Mouse (Mus musculus) MEL (cell line): Measurements from ENCODE around the gene Kcng4. TPM values are rescaled to one million over a fixed set of nuclear protein-coding genes. Genes with fewer than 3 reads are reported as not detected.
A peak's percentile ranks its signal among the peaks of the same experiment; 100 is the strongest.

Source experiments
- DNase-seq: peaks from one replicate; pipeline ENCODE4 v3.0.0; 2011; ENCODE audit warnings: low read depth, low spot score
- H3K27ac ChIP-seq: 2 replicates; pipeline ENCODE4 v1.5.1; 2012; ENCODE audit warnings: low read depth, mild to moderate bottlenecking, control low read depth, low read length, moderate library complexity; ENCODE audit not compliant: control insufficient read depth
- H3K27me3 ChIP-seq, 2 experiments: fragments of 150-350 bp in 1 of 2; sonication (generic) in 1 of 2; 2 replicates each; pipeline ENCODE4 v1.6.1; 2012; ENCODE audit warnings: low read length in 2 of 2, mild to moderate bottlenecking in 2 of 2, improper control_type of control experiment in 1 of 2, moderate library complexity in 1 of 2; ENCODE audit not compliant: insufficient read depth in 2 of 2, control insufficient read depth in 1 of 2
- H3K36me3 ChIP-seq, 2 experiments: 2 replicates each; pipeline ENCODE4 v1.6.1; 2012 to 2014; ENCODE audit warnings: low read length in 2 of 2, improper control_type of control experiment in 1 of 2, inconsistent platforms in 1 of 2, mild to moderate bottlenecking in 1 of 2; ENCODE audit not compliant: insufficient read depth in 2 of 2, control insufficient read depth in 1 of 2
- H3K4me1 ChIP-seq, 2 experiments: fragments of 150-350 bp in 1 of 2; sonication (generic) in 1 of 2; 2 replicates each; pipeline ENCODE4 v1.6.1; 2012; ENCODE audit warnings: low read length in 2 of 2, improper control_type of control experiment in 1 of 2, mild to moderate bottlenecking in 1 of 2; ENCODE audit not compliant: insufficient read depth in 2 of 2, control insufficient read depth in 1 of 2
- H3K4me3 ChIP-seq, 2 experiments: fragments of 150-350 bp in 1 of 2; sonication (generic) in 1 of 2; 2 replicates each; pipeline ENCODE4 v1.5.1; 2012; ENCODE audit warnings: low read depth in 2 of 2, low read length in 2 of 2, mild to moderate bottlenecking in 2 of 2, moderate library complexity in 2 of 2, control low read depth in 1 of 2, improper control_type of control experiment in 1 of 2; ENCODE audit not compliant: control insufficient read depth in 1 of 2, insufficient read depth in 1 of 2
- H3K79me2 ChIP-seq: 2 replicates; pipeline ENCODE4 v1.6.1; 2012; ENCODE audit warnings: mild to moderate bottlenecking, low read length, moderate library complexity; ENCODE audit not compliant: control insufficient read depth, poor library complexity, insufficient read depth
- H3K9ac ChIP-seq: 2 replicates; pipeline ENCODE4 v1.6.1; 2012; ENCODE audit warnings: low read depth, mild to moderate bottlenecking, control low read depth, low read length, moderate library complexity; ENCODE audit not compliant: control insufficient read depth, poor library complexity, severe bottlenecking
- H3K9me3 ChIP-seq: fragments of 150-350 bp; sonication (generic); replicated peaks from 2 replicates; pipeline ENCODE4 v1.6.1; 2012; ENCODE audit warnings: mild to moderate bottlenecking, low read length, improper control_type of control experiment, moderate library complexity; ENCODE audit not compliant: insufficient read depth
- BHLHE40 ChIP-seq: IDR thresholded peaks from 2 replicates; pipeline ENCODE4 v1.6.1; 2012; ENCODE audit warnings: low read depth, mild to moderate bottlenecking, inconsistent platforms, low read length, improper control_type of control experiment, borderline replicate concordance
- CHD1 ChIP-seq: IDR thresholded peaks from 2 replicates; pipeline ENCODE4 v1.6.1; 2012; ENCODE audit warnings: low read depth, mild to moderate bottlenecking, inconsistent platforms, low read length, improper control_type of control experiment
- E2F4 ChIP-seq: IDR thresholded peaks from 2 replicates; pipeline ENCODE4 v1.6.1; 2011; ENCODE audit warnings: low read depth, low read length, improper control_type of control experiment, borderline replicate concordance
- EP300 ChIP-seq, 2 experiments: IDR thresholded peaks; 2 replicates each; pipeline ENCODE4 v1.6.1; 2011; ENCODE audit warnings: improper control_type of control experiment in 2 of 2, low read length in 2 of 2, low read depth in 1 of 2, mild to moderate bottlenecking in 1 of 2
- ETS1 ChIP-seq: IDR thresholded peaks from 2 replicates; pipeline ENCODE4 v1.6.1; 2012; ENCODE audit warnings: low read depth, mild to moderate bottlenecking, inconsistent platforms, low read length, improper control_type of control experiment, moderate library complexity
- GATA1 ChIP-seq: IDR thresholded peaks from 2 replicates; pipeline ENCODE4 v1.6.1; 2011; ENCODE audit warnings: low read depth, low read length, improper control_type of control experiment
- KAT2A ChIP-seq: conservative IDR thresholded peaks from 2 replicates; pipeline ENCODE4 v1.6.1; 2012; ENCODE audit warnings: low read depth, low read length, improper control_type of control experiment, inconsistent platforms
- MAFK ChIP-seq: IDR thresholded peaks from 2 replicates; pipeline ENCODE4 v1.6.1; 2011; ENCODE audit warnings: low read depth, mild to moderate bottlenecking, low read length, improper control_type of control experiment, borderline replicate concordance
- MYC ChIP-seq: IDR thresholded peaks from 2 replicates; pipeline ENCODE4 v1.6.1; 2011; ENCODE audit warnings: low read depth, mild to moderate bottlenecking, low read length, improper control_type of control experiment, moderate library complexity
- NELFE ChIP-seq: IDR thresholded peaks from 2 replicates; pipeline ENCODE4 v1.6.1; 2011; ENCODE audit warnings: low read depth, low read length, improper control_type of control experiment
- NRF1 ChIP-seq: IDR thresholded peaks from 2 replicates; pipeline ENCODE4 v1.6.1; 2014; ENCODE audit warnings: low read depth, mild to moderate bottlenecking, inconsistent platforms, low read length, improper control_type of control experiment, moderate library complexity; ENCODE audit not compliant: poor library complexity, insufficient read depth, severe bottlenecking
- RAD21 ChIP-seq: IDR thresholded peaks from 2 replicates; pipeline ENCODE4 v1.6.1; 2011; ENCODE audit warnings: mild to moderate bottlenecking, low read depth, low read length, improper control_type of control experiment
- SIN3A ChIP-seq: IDR thresholded peaks from 2 replicates; pipeline ENCODE4 v1.6.1; 2012; ENCODE audit warnings: low read length, improper control_type of control experiment, inconsistent platforms
- UBTF ChIP-seq: IDR thresholded peaks from 2 replicates; pipeline ENCODE4 v1.6.1; 2012; ENCODE audit warnings: low read depth, mild to moderate bottlenecking, inconsistent platforms, low read length, improper control_type of control experiment, moderate library complexity, borderline replicate concordance; ENCODE audit not compliant: insufficient read depth
- USF1 ChIP-seq: IDR thresholded peaks from 2 replicates; pipeline ENCODE4 v1.6.1; 2014; ENCODE audit warnings: low read depth, mild to moderate bottlenecking, inconsistent platforms, low read length, improper control_type of control experiment, moderate library complexity
- USF2 ChIP-seq, 2 experiments: IDR thresholded peaks; 2 replicates each; pipeline ENCODE4 v1.6.1; 2011 to 2012; ENCODE audit warnings: improper control_type of control experiment in 2 of 2, low read length in 2 of 2, borderline replicate concordance in 1 of 2, inconsistent platforms in 1 of 2, low read depth in 1 of 2, mild to moderate bottlenecking in 1 of 2; ENCODE audit not compliant: insufficient read depth in 1 of 2
- ZC3H11A ChIP-seq: IDR thresholded peaks from 2 replicates; pipeline ENCODE4 v1.6.1; 2012; ENCODE audit warnings: low read depth, mild to moderate bottlenecking, inconsistent platforms, low read length, improper control_type of control experiment
- ZKSCAN1 ChIP-seq: IDR thresholded peaks from 2 replicates; pipeline ENCODE4 v1.6.1; 2012; ENCODE audit warnings: low read depth, mild to moderate bottlenecking, inconsistent platforms, low read length, improper control_type of control experiment, moderate library complexity
- ZMIZ1 ChIP-seq: IDR thresholded peaks from 2 replicates; pipeline ENCODE4 v1.6.1; 2012; ENCODE audit warnings: low read depth, mild to moderate bottlenecking, inconsistent platforms, low read length, improper control_type of control experiment, moderate library complexity
- polyA plus RNA-seq, 2 experiments: library from polyadenylated mRNA; stranded (reverse) in 1 of 2; unstranded in 1 of 2; fragments of >175 nt in 1 of 2; fragments of >200 nt in 1 of 2; gene quantifications; 2 replicates each; pipeline versions ENCODE4 v1.2.1 to v1.2.4; 2012; ENCODE audit warnings: low replicate concordance in 2 of 2, low read depth in 1 of 2; ENCODE audit not compliant: insufficient read length in 2 of 2, insufficient read depth in 1 of 2, missing spikeins in 1 of 2
- total RNA-seq: library from RNA; depleted of rRNA; stranded (reverse); fragments of 300-350 nt; gene quantifications from 2 replicates; pipeline ENCODE4 v1.2.3, GENCODE M21; 2012

The Kcng4 gene
- total and polyA plus RNA-seq, 3 experiments = not detected

GRCm38 (mm10) chr8:119604398-119604803 is 31.1 kb downstream of the Kcng4 start (continued):
- TF ChIP-seq EP300 (IDR thresholded peaks at IDR 0.05; ENCODE audit: low read depth in 1 of 2, low read length in 2 of 2) (peak in 1 of 2 experiments; percentile 43; a peak in 1 of 4 replicates), USF2 (IDR thresholded peaks at IDR 0.05; ENCODE audit: borderline replicate concordance in 1 of 2, insufficient read depth in 1 of 2, low read depth in 1 of 2, low read length in 2 of 2) (no peak), MYC (no peak)

- Histone ChIP-seq H3K4me1 (peaks cover 2 to 18% of the 10 kb centered on the region in 2 experiments; a peak in 3 of 4 replicates), H3K79me2 (peaks cover 16% of the 10 kb centered on the region), H3K4me3 (peak overlapping the region; percentile 83 to 84), H3K27me3 (no peaks in the 10 kb centered on the region), H3K9ac (peak overlapping the region; percentile 78), H3K9me3 (no peaks in the 10 kb centered on the region), H3K36me3 (peaks cover 0 to 6% of the 10 kb centered on the region in 2 experiments; a peak in 1 of 4 replicates), H3K27ac (no peak overlapping the region; the same call in 1 of the 2 replicates)
- DNase-seq = peak; percentile 21
- TF ChIP-seq ETS1 = no peak
- TF ChIP-seq UBTF = no peak
- TF ChIP-seq MYC = no peak
- no peak for TF ChIP-seq RAD21
- no peak for TF ChIP-seq GATA1
- no peak for TF ChIP-seq USF1
- TF ChIP-seq MAFK = no peak
Observed at GRCm38 (mm10) chr8:119603771-119604170, 31.7 kb downstream of the Kcng4 start.

- H3K4me3 ChIP-seq = no peak overlapping the region
- TF ChIP-seq E2F4 (no peak), KAT2A (no peak), SIN3A (no peak), BHLHE40 (no peak), ZMIZ1 (no peak), CHD1 (no peak), ZKSCAN1 (no peak), NRF1 (no peak), MAFK (no peak), GATA1 (no peak), NELFE (no peak), ZC3H11A (no peak), USF1 (no peak)
- H3K36me3 ChIP-seq = no peaks in the 10 kb centered on the region
- H3K79me2 ChIP-seq = no peaks in the 10 kb centered on the region
- no peak for DNase-seq
- no peaks in the 10 kb centered on the region for H3K27me3 ChIP-seq
- H3K27ac ChIP-seq = no peak overlapping the region
- no peaks in the 10 kb centered on the region for H3K9me3 ChIP-seq
- H3K4me1 ChIP-seq = peaks cover 0 to 2% of the 10 kb centered on the region in 2 experiments; a peak in 1 of 4 replicates
- H3K9ac ChIP-seq = no peak overlapping the region
Observed at GRCm38 (mm10) chr8:119591456-119591855, 44.0 kb downstream of the Kcng4 start.
